Mouse (Mus musculus) olfactory bulb, adult 2 months (tissue): Measurements from ENCODE around the gene Cenpk. TPM values are rescaled to one million over a fixed set of nuclear protein-coding genes. Genes with fewer than 3 reads are reported as not detected.

Source experiments
- H3K27ac ChIP-seq: fragments of 200-500 bp; 2 replicates; pipeline ENCODE4 v1.5.1; 2012; ENCODE audit warnings: low read depth, low read length; ENCODE audit not compliant: insufficient read depth
- H3K4me1 ChIP-seq: fragments of 200-500 bp; 2 replicates; pipeline ENCODE4 v1.6.1; 2012; ENCODE audit warnings: low read length; ENCODE audit not compliant: control insufficient read depth, insufficient read depth
- H3K4me3 ChIP-seq: fragments of 200-500 bp; 2 replicates; pipeline ENCODE4 v1.5.1; 2012; ENCODE audit warnings: mild to moderate bottlenecking, low read depth, low read length, moderate library complexity; ENCODE audit not compliant: insufficient read depth
- CTCF ChIP-seq: fragments of 200-500 bp; IDR thresholded peaks from 2 replicates; pipeline ENCODE4 v1.5.1; 2012; ENCODE audit warnings: low read depth, mild to moderate bottlenecking, low read length, moderate library complexity; ENCODE audit not compliant: insufficient read depth
- POLR2A ChIP-seq: fragments of 200-500 bp; IDR thresholded peaks from 2 replicates; pipeline ENCODE4 v1.6.1; 2012; ENCODE audit warnings: mild to moderate bottlenecking, low read depth, low read length, moderate library complexity; ENCODE audit not compliant: insufficient read depth
- WGBS: fragments of 180-500 bp; shearing (Covaris S2); methylation state at CpG from one replicate; pipeline ENCODE4 v1.1.7; 2018; 5-methylcytosine and 5-hydroxymethylcytosine counted together
- polyA plus RNA-seq: library from polyadenylated mRNA; stranded (reverse); fragments of >200 nt; gene quantifications from 2 replicates; pipeline ENCODE4 v1.2.4, GENCODE M21; 2012; ENCODE audit warnings: low replicate concordance; ENCODE audit not compliant: missing spikeins, insufficient read depth, insufficient read length

The Cenpk gene
- polyA plus RNA-seq, 1 experiment = not detected

DNA sequence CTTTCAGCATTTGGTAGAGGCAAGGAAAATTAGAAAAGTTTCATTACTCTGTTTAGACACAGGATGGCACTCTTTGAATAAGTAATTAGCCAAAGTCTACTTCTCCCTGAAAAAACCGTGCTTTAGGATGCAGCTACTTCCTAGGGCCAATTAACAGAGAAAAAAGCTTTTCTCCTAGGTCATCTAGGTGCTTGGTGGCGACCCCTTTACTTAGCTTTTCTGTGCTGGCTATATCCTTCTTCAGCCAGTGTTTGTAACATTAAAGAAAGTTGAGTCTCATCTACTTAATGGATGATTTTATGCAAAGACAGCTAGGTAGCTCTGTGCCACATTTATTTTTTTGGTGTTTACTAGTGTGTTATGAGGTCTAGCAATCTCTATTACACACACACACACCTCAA is 56.6 kb downstream of the Cenpk start:
- no peak overlapping the region for H3K27ac ChIP-seq
- no peak overlapping the region for H3K4me3 ChIP-seq
- H3K4me1 ChIP-seq = 0 out of 2 replicates have a peak, but pooled peaks cover 3% of the 10 kb centered on the region
- 0% methylated on average over 2 of the region's 2 CpGs for WGBS
- TF ChIP-seq CTCF = no peak
- TF ChIP-seq POLR2A = no peak

DNA sequence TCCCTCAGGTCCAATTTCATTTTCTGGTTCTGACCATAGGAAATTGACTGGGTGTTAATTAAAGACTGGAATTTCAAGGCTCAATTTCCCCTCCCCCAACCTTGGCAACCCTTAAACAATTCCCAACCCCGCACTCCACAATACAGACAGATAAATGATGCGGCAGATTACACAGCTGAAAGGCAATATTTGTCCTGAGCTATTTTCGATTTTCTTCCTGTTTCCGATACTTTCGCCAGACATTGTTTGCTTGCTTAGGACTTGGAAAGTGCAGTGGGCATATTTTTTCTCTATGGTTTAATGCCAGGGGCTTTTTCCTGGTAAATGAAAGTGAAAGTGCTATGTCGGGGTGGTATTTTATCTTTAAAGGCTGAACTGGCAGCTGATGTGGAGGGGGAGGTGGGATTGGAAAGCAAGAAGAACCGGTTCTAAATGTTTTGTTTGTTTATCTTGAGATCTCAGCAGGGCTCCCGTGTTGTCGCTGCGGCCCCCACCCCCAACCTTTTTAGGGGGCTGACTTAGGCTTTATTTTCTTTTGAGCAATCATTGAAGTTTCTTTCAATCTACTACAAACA is 57.4 kb downstream of the Cenpk start:
- H3K4me1 ChIP-seq = 0 out of 2 replicates have a peak, but pooled peaks cover 3% of the 10 kb centered on the region
- TF ChIP-seq CTCF (no peak), POLR2A (no peak)
- H3K27ac ChIP-seq = peak overlapping the region; percentile 90
- peak overlapping the region; percentile 54 for H3K4me3 ChIP-seq
- WGBS = under 1% methylated on average over 10 of the region's 10 CpGs

DNA sequence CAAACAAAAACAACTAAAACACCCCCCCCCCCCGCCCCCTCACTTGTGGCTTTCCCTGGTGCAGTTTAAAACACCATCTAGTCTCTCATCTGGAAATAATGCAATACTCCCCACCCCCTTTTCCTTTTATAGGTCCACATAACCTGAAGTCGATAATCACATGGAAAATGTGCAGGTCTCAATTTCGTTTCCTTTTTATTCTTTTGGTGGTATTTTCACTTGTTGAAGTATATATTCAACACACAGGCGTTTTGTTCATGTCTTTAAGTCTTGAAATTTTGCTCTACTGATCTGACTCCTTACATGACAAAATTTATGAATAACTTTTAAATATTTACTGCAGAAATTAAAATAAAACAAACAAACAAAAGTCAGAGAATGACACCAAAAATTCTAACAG is 57.9 kb downstream of the Cenpk start:
- 0 out of 2 replicates have a peak, but pooled peaks cover 3% of the 10 kb centered on the region for H3K4me1 ChIP-seq
- no peak overlapping the region for H3K27ac ChIP-seq
- peak overlapping the region; percentile 54 for H3K4me3 ChIP-seq
- under 1% methylated on average over 4 of the region's 4 CpGs for whole genome bisulfite sequencing
- TF ChIP-seq POLR2A = no peak
- no peak for TF ChIP-seq CTCF

DNA sequence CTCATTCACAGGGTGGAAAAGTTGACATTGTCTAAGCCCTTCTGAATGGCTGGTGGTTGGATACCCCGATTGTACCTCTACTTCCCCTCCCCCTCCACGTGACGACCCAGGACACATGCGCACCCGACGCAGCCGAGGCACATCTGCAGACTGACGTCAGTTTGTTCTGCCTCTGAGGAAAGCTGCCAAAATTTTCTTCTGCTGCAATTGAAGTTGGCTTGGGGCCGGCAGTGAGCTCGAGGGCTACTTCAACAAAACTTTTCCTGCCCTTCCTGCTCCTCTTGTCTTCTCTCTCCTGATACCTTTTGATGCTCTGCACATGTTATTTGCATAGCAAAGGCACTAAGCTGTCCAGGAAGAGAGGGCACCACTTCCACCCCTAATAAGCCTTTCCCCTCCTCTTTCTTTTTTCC is 58.5 kb downstream of the Cenpk start:
- TF ChIP-seq POLR2A (no peak; the same call in 1 of the 2 replicates), CTCF (no peak)
- WGBS = 0% methylated on average over 10 of the region's 10 CpGs
- 0 out of 2 replicates have a peak, but pooled peaks cover 3% of the 10 kb centered on the region for H3K4me1 ChIP-seq
- H3K27ac ChIP-seq = 0 out of 2 replicates have a peak overlapping the region, but pooled peaks have one; percentile 35
- H3K4me3 ChIP-seq = peak overlapping the region; percentile 55

DNA sequence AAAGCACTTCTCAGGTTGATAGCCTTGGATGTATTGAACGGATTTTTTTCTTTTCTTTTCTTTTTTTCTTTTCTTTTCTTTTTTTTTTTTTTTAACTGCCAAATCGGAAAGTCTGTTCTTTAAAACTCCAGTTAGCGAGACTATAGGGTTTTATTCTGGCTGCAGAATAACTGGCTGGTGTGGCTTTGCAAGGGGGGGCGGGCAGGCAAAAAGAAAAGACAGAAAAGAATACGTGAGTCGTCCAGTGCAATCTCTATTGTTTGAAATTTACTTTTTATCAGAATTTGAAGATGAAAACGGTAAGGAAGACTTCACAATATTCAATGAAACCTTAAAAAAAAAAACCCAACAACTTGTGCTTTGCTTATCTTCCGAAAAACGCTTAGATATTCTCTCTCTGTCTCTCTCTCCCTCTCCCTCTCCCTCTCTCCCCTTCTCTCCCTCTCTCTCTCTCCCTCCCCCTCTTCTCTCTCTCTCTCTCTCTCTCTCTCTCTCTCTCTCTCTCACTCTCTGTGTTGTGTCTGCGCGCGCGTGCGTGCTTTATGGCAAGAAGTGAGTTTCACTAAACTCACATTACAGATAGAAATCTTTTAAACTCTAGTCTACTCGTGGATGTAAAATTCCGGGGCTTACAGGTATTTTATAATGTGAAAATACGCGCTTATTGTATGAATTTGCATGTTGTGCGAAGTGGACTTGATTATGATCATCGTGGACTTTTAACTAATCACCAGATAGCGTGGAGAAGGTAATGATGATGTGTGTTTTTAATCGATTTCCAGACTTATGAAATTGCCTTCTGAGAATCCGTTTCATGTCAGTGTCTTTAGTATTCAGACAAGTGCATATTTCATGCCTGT is 59.2 kb downstream of the Cenpk start, which contains the start of gene Adamts6:
Adamts6 (plus strand) TSS at position 470 of the 860 bp plus-strand sequence.
- peak within 1 kb of the TSS; percentile 55 for H3K4me3 ChIP-seq
- TF ChIP-seq POLR2A = no peak
- 0 out of 2 replicates have a peak within 1 kb of the TSS, but pooled peaks have one; percentile 35 for H3K27ac ChIP-seq
- 0 out of 2 replicates have a peak, but pooled peaks cover 3% of the 10 kb centered on the region for H3K4me1 ChIP-seq
- WGBS = 2% methylated on average over 23 of the region's 23 CpGs

DNA sequence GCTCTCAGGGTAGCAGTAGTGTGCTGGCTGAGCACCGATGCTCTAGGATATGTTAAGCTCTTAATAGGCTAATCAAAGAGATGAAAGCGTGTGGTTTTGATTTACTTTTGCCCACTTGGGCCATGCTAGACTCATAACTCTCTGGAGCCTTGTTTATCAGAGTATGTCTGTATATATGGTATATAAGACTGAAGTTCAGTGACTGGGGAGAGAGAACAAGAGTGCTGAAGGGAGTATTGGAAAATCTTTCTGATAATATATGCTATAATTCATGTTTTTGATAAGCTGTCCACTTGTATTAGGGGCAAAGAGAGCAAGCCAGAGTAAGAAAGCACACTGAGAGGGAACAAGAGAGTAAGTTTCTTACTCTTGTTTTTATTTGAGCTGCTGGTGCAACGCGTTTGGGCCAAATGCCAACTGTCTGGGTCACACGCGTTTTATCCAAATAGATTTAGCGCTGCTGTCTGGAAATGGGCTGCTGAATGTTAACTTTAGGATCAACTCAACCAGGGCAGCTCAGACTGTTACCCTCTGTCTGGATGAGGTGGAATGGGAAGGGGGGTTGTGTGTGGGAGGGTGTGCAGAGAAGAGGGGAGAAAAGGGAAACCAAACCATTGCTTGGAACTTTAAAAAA is 59.9 kb downstream of the Cenpk start:
- Histone ChIP-seq H3K4me3 (peak overlapping the region; percentile 29; the same call in 1 of the 2 replicates), H3K27ac (no peak overlapping the region), H3K4me1 (0 out of 2 replicates have a peak, but pooled peaks cover 3% of the 10 kb centered on the region)
- 6% methylated on average over 7 of the region's 7 CpGs for WGBS
- TF ChIP-seq CTCF = no peak
- no peak for TF ChIP-seq POLR2A

DNA sequence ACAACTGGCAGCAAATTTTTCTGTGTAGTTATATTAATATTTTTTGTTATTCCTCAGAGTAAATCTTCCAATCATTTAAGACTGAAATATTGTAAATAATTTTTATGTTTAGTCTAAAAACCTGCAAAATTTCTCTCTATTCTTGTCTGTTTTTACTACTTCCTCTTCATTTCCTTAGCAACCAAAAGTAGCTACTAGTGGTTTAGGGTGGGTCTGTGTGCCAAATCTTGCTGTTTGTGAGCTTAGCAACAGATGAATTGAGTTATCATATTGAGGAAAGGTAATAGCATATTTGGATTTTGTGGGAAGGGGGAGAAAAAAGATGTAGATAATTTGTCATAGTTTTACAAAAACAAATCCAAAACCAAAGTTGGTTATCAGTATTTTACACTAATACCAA is 60.8 kb downstream of the Cenpk start:
- Histone ChIP-seq H3K4me3 (no peak overlapping the region), H3K27ac (no peak overlapping the region), H3K4me1 (0 out of 2 replicates have a peak, but pooled peaks cover 3% of the 10 kb centered on the region)
- TF ChIP-seq POLR2A = no peak
- TF ChIP-seq CTCF = no peak

DNA sequence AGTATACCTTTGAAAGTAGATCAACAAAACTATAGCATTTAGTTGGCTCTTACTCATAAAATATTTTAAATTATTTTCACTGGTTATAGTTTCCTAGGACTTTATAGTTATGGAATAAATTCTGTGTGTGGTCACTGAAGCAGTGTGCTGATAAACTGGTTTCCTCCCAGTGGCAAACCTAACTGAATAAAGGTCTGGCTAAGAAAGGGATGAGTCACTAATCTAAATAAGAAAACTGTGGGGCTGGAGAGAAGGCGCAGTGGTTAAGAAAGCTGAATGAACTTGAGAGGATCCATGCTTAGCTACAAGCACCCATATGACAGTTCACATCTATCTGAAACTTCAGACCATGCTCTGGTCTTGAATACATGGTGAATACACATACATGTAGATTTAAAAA is 67.1 kb downstream of the Cenpk start:
- H3K4me1 ChIP-seq = no peaks in the 10 kb centered on the region
- 59% methylated on average over 1 of the region's 1 CpGs for WGBS
- H3K4me3 ChIP-seq = no peak overlapping the region
- TF ChIP-seq POLR2A (no peak), CTCF (no peak)
- H3K27ac ChIP-seq = no peak overlapping the region

Other genes starting within 250 kb of the Cenpk start
- gene Nln, start 119.0 kb upstream of the Cenpk start, polyA plus RNA-seq = not detected in 2 replicates
- gene Sgtb, start 118.9 kb upstream of the Cenpk start, polyA plus RNA-seq = 133 TPM in 1 of 2 replicates, not detected in the other
- gene Trappc13, start 50.1 kb upstream of the Cenpk start, polyA plus RNA-seq = not detected in 2 replicates
- gene Trim23, start 49.8 kb upstream of the Cenpk start, polyA plus RNA-seq = not detected in 2 replicates
- gene Ppwd1, start 232 bp downstream of the Cenpk start, polyA plus RNA-seq = not detected in 2 replicates
- gene Adamts6, start 59.2 kb downstream of the Cenpk start, polyA plus RNA-seq = not detected in 2 replicates